Mouse (Mus musculus) forebrain, embryonic 10.5 days (tissue): ENCODE data around the gene Cse1l. TPM values are rescaled to one million over a fixed set of nuclear protein-coding genes. Genes with fewer than 3 reads are reported as not detected.

Source experiments
- DNase-seq: peaks from one replicate; pipeline ENCODE4 v3.0.0-alpha.2; 2017; ENCODE audit warnings: low spot score; ENCODE audit errors: extremely low spot score
- H3K27ac ChIP-seq: fragments of 300-500 bp; sonication (generic); 2 replicates; pipeline ENCODE4 v1.5.1; 2016; ENCODE audit warnings: mild to moderate bottlenecking
- H3K27me3 ChIP-seq: fragments of 300-500 bp; sonication (generic); 2 replicates; pipeline ENCODE4 v1.6.1; 2016; ENCODE audit warnings: mild to moderate bottlenecking; ENCODE audit not compliant: poor library complexity, severe bottlenecking
- H3K36me3 ChIP-seq: fragments of 300-500 bp; sonication (generic); replicated peaks from 2 replicates; pipeline ENCODE4 v1.6.1; 2016; ENCODE audit warnings: mild to moderate bottlenecking, moderate library complexity
- H3K4me1 ChIP-seq: fragments of 300-500 bp; sonication (generic); 2 replicates; pipeline ENCODE4 v1.6.1; 2016
- H3K4me3 ChIP-seq: fragments of 300-500 bp; sonication (generic); 2 replicates; pipeline ENCODE4 v1.5.1; 2016; ENCODE audit warnings: mild to moderate bottlenecking, moderate library complexity
- H3K9me3 ChIP-seq: fragments of 300-500 bp; sonication (generic); 2 replicates; pipeline ENCODE4 v1.6.1; 2016; ENCODE audit warnings: mild to moderate bottlenecking, moderate library complexity
- WGBS: fragments of 180-500 bp; shearing (Covaris S2); methylation state at CpG from one replicate; pipeline ENCODE4 v1.1.7; 2016; 5-methylcytosine and 5-hydroxymethylcytosine counted together
- polyA plus RNA-seq: library from polyadenylated mRNA; unstranded; fragments of >200 nt; fragmentation: Nextera tagmentation; extraction: Ambion mirVana; gene quantifications from 2 replicates; pipeline ENCODE4 v1.2.1, GENCODE M21; 2016

Cse1l gene
- polyA plus RNA-seq, 1 experiment from 2014 or later, result 226 TPM

- Histone ChIP-seq H3K4me1 (no peaks in the 10 kb centered on the region), H3K27me3 (no peaks in the 10 kb centered on the region), H3K4me3 (no peak overlapping the region), H3K36me3 (peaks cover 75% of the 10 kb centered on the region), H3K27ac (no peak overlapping the region), H3K9me3 (no peaks in the 10 kb centered on the region)
- WGBS, result 88% methylated on average over 8 of the region's 8 CpGs
- no peak for DNase-seq
Observed at GRCm38 (mm10) chr2:166960648-166961330, 54.9 kb downstream of the Cse1l start.

GRCm38 (mm10) chr2:166963257-166963656 lies 57.4 kb downstream of the Cse1l start:
- no peak overlapping the region for H3K27ac ChIP-seq
- 88% methylated on average over 8 of the region's 8 CpGs for WGBS
- no peak overlapping the region for H3K4me3 ChIP-seq
- H3K4me1 ChIP-seq, result no peaks in the 10 kb centered on the region
- peaks cover 51% of the 10 kb centered on the region for H3K36me3 ChIP-seq
- H3K27me3 ChIP-seq, result no peaks in the 10 kb centered on the region
- DNase-seq, result no peak
- no peaks in the 10 kb centered on the region for H3K9me3 ChIP-seq

GRCm38 (mm10) chr2:166964773-166965172 lies 58.9 kb downstream of the Cse1l start:
- DNase-seq, result no peak
- Histone ChIP-seq H3K27me3 (no peaks in the 10 kb centered on the region), H3K4me1 (no peaks in the 10 kb centered on the region), H3K36me3 (peaks cover 35% of the 10 kb centered on the region), H3K4me3 (no peak overlapping the region), H3K9me3 (no peaks in the 10 kb centered on the region), H3K27ac (no peak overlapping the region)
- WGBS, result 90% methylated on average over 2 of the region's 2 CpGs

GRCm38 (mm10) chr2:166973153-166973552 lies 67.3 kb downstream of the Cse1l start:
- DNase-seq, result no peak
- Histone ChIP-seq H3K4me1 (peaks cover 6% of the 10 kb centered on the region; the same call in 1 of the 2 replicates), H3K4me3 (no peak overlapping the region), H3K27ac (no peak overlapping the region), H3K27me3 (no peaks in the 10 kb centered on the region), H3K36me3 (no peaks in the 10 kb centered on the region), H3K9me3 (no peaks in the 10 kb centered on the region)
- WGBS, result 88% methylated on average over 1 of the region's 1 CpGs

DNA sequence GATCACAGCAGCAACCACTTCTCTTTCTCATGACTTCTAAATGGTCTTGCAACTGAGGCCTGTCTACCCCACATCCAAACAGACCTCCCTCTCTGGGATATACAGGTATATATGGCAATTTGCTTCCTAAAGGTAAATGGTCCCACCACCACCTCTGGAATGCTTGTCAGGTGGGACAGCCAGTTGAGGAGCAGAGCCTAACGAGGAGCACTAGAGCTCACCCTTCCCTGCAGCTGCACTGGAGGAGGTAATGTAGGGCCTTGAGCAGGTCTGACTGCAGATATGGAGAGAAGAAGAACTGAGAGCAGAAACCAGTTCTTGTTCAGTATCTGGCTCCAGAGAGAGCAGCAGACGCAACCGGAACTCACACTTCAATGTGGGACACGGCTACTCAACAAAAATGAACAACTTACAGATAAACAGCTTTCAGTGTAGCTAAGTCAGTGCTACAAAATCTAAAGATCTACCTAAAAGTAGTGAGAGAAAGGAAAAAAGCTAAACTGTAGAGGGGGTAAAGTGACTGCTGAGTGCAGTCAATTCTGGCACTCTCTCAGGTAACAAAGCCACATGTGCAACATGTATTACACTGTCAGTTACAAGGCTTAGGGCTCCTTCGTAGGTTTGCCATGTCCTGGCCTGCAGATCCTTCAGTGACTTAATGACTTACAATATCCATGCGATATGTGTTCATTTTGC lies 68.5 kb downstream of the Cse1l start:
- Histone ChIP-seq H3K4me1 (peaks cover 6% of the 10 kb centered on the region; the same call in 1 of the 2 replicates), H3K4me3 (no peak overlapping the region), H3K27me3 (no peaks in the 10 kb centered on the region), H3K27ac (no peak overlapping the region), H3K9me3 (no peaks in the 10 kb centered on the region), H3K36me3 (no peaks in the 10 kb centered on the region)
- DNase-seq, result no peak
- 92% methylated on average over 6 of the region's 6 CpGs for WGBS

- Histone ChIP-seq H3K27ac (no peak overlapping the region), H3K27me3 (no peaks in the 10 kb centered on the region), H3K4me3 (no peak overlapping the region), H3K9me3 (no peaks in the 10 kb centered on the region), H3K36me3 (no peaks in the 10 kb centered on the region), H3K4me1 (peaks cover 6% of the 10 kb centered on the region; the same call in 1 of the 2 replicates)
- no peak for DNase-seq
- WGBS, result 81% methylated on average over 3 of the region's 3 CpGs
Observed at GRCm38 (mm10) chr2:166976356-166976755, 70.5 kb downstream of the Cse1l start.

DNA sequence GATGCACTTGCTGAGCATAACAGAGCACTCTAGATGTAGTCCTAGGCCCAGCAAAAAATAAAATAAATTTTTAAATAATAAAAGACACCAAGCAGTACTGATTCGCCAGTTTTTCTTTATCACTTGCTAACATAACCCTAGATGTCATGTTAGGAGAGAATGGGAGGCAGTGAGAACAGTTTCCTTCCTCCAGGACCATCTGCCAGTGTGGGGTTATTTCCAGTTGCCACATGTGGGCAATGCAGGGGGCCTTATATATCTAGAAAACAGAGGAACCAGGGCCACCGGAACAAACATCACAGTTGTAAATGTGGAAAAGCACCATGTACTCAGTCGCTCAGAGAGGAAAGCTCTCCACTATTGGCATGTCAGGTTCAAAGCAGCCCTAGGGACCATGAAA lies 71.7 kb downstream of the Cse1l start:
- H3K27me3 ChIP-seq, result no peaks in the 10 kb centered on the region
- peaks cover 6% of the 10 kb centered on the region; the same call in 1 of the 2 replicates for H3K4me1 ChIP-seq
- H3K27ac ChIP-seq, result no peak overlapping the region
- no peak for DNase-seq
- 0 out of 2 replicates have a peak, but pooled peaks cover 3% of the 10 kb centered on the region for H3K9me3 ChIP-seq
- WGBS, result 84% methylated on average over 3 of the region's 3 CpGs
- H3K36me3 ChIP-seq, result peaks cover 5% of the 10 kb centered on the region; the same call in 1 of the 2 replicates
- H3K4me3 ChIP-seq, result no peak overlapping the region

- Histone ChIP-seq H3K36me3 (peaks cover 24% of the 10 kb centered on the region), H3K4me3 (no peak overlapping the region), H3K4me1 (peaks cover under 1% of the 10 kb centered on the region; the same call in 1 of the 2 replicates), H3K27ac (no peak overlapping the region), H3K27me3 (no peaks in the 10 kb centered on the region), H3K9me3 (0 out of 2 replicates have a peak, but pooled peaks cover 3% of the 10 kb centered on the region)
- no peak for DNase-seq
- 95% methylated on average over 2 of the region's 2 CpGs for WGBS
Observed at GRCm38 (mm10) chr2:166980161-166980560, 74.3 kb downstream of the Cse1l start.

DNA sequence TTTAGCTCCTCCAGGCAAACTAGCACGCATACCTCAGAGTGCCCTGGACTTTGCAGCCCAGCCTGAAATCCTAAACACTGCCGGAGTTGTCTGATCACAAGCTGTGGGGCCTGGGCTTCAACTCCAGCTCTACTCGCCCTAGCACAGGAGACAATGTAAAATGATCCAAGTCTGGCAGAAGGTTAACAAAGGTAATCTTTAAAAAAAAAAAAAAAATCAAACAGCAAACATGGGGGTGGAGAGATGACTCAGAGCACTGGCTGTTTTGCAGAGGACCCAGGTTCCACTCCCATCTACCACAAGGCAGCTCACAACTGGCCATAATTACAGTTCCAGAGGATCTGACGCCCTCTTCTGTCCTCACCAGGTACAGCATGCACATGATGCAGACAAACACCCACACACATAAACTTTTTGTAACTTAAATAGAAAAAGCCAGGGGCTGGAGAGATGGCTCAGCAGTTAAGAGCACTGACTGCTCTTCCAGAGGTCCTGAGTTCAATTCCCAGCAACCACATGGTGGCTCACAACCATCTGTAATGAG lies 77.6 kb downstream of the Cse1l start:
- WGBS, result 84% methylated on average over 4 of the region's 4 CpGs
- no peak for DNase-seq
- no peak overlapping the region for H3K4me3 ChIP-seq
- H3K4me1 ChIP-seq, result no peaks in the 10 kb centered on the region
- H3K36me3 ChIP-seq, result peaks cover 28% of the 10 kb centered on the region
- H3K9me3 ChIP-seq, result 0 out of 2 replicates have a peak, but pooled peaks cover 3% of the 10 kb centered on the region
- H3K27ac ChIP-seq, result no peak overlapping the region
- no peaks in the 10 kb centered on the region for H3K27me3 ChIP-seq

- H3K9me3 ChIP-seq, result no peaks in the 10 kb centered on the region
- H3K4me1 ChIP-seq, result peaks cover 34% of the 10 kb centered on the region
- 92% methylated on average over 7 of the region's 7 CpGs for WGBS
- H3K27ac ChIP-seq, result no peak overlapping the region
- H3K36me3 ChIP-seq, result peaks cover 25% of the 10 kb centered on the region
- H3K27me3 ChIP-seq, result no peaks in the 10 kb centered on the region
- no peak overlapping the region for H3K4me3 ChIP-seq
- no peak for DNase-seq
Observed at GRCm38 (mm10) chr2:166990861-166991260, 85.0 kb downstream of the Cse1l start.

DNA sequence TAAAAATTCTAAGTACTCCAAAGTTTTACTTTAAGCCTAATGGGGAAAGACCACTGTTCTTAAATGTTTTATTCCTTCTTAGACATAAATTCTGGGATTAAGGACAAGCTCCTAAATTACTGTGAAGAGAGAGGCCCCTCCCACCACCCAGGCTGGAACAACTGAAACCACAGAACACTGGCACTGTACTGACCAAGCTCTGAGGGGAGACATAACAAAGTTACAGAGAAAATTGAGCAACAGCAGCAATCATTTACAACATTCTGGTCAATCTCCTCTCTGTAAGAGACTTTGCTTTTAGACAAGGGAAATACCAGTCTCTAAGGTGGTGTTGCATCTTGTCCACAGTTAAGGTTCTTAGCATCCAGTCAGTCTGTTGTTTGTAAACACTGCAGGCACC lies 86.1 kb downstream of the Cse1l start:
- no peak overlapping the region for H3K27ac ChIP-seq
- peaks cover 25% of the 10 kb centered on the region for H3K36me3 ChIP-seq
- peaks cover 43% of the 10 kb centered on the region for H3K4me1 ChIP-seq

GRCm38 (mm10) chr2:166995021-166995795 lies 89.4 kb downstream of the Cse1l start:
- Histone ChIP-seq H3K27me3 (no peaks in the 10 kb centered on the region), H3K4me1 (peaks cover 43% of the 10 kb centered on the region), H3K27ac (peak overlapping the region; percentile 96), H3K9me3 (no peaks in the 10 kb centered on the region), H3K36me3 (peaks cover 8% of the 10 kb centered on the region; the same call in 1 of the 2 replicates), H3K4me3 (peak overlapping the region; percentile 99)
- WGBS, result 8% methylated on average over 28 of the region's 28 CpGs
- DNase-seq, result peak; percentile 23

More for the DNA sequence above, 86.1 kb downstream of the Cse1l start:
- Histone ChIP-seq H3K9me3 (no peaks in the 10 kb centered on the region), H3K27me3 (no peaks in the 10 kb centered on the region), H3K4me3 (no peak overlapping the region)
- no peak for DNase-seq
